25 mouse cellular contexts compared by ENCODE assay signal in the genomic region with DNA sequence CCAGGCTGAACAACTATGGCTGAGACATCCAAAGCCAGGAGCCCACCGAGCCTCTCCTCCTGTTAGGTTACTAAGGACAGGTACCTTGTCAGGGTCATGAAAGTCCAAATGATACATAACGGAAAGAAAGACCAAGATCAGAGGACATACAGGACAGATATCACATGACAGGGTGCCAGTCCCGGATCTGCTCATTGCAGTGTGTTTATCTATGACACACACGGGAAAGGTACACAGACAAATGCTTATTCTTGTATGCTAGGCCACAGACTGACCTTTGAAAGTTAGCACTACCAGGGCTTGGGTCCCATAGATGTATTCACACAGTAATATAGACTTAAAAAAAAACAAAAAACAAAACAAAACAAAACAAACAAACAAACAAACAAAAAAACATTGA.
"Had no signal": no experiment of that assay in that cellular context is flagged by ENCODE, and none has a peak within 500 bp of the region (broad histone marks: within the 10 kb centered on the region; RNA-seq: fewer than 3 reads in every experiment).

No protein-coding gene starts in this region.

- H3K27ac ChIP-seq: heart, adult 2 months; heart, embryonic 13.5 days; heart, embryonic 15.5 days; hindbrain, embryonic 13.5 days; kidney, embryonic 15.5 days; kidney, postnatal 0 days; limb, embryonic 13.5 days; limb, embryonic 15.5 days had no signal

- ATAC-seq: forebrain, postnatal 0 days; hindbrain, embryonic 16.5 days; intestine, embryonic 16.5 days had no signal

- H3K4me1 ChIP-seq: heart, embryonic 15.5 days; hindbrain, embryonic 13.5 days; kidney, embryonic 15.5 days; limb, embryonic 13.5 days; limb, embryonic 15.5 days had no signal

- H3K9me3 ChIP-seq: heart, embryonic 15.5 days; hindbrain, embryonic 13.5 days; kidney, embryonic 15.5 days; limb, embryonic 15.5 days had no signal

- DNase-seq: forebrain, postnatal 0 days; gastrocnemius, postnatal 14 days; gastrocnemius, postnatal 36 days; heart, adult 11 months; heart, adult 2 months; heart, postnatal 14 days; heart, postnatal 36 days; kidney, adult 11 months; kidney, adult 2 months; kidney, adult 9 months; kidney, postnatal 14 days; kidney, postnatal 36 days; layer of hippocampus, adult 9-11 months; layer of hippocampus, postnatal 36 days; left cerebral cortex, postnatal 4 days had no signal

- H3K4me3 ChIP-seq: heart, adult 2 months; heart, embryonic 13.5 days; heart, embryonic 15.5 days; hindbrain, embryonic 13.5 days; kidney, embryonic 15.5 days; limb, embryonic 13.5 days; limb, embryonic 15.5 days had no signal

- H3K4me2 ChIP-seq: heart, embryonic 11.5 days; heart, embryonic 13.5 days; heart, embryonic 15.5 days; hindbrain, embryonic 13.5 days; kidney, embryonic 15.5 days; limb, embryonic 13.5 days; limb, embryonic 15.5 days had no signal

- H3K27me3 ChIP-seq: heart, embryonic 13.5 days; heart, embryonic 15.5 days; hindbrain, embryonic 13.5 days; kidney, embryonic 15.5 days; limb, embryonic 13.5 days; limb, embryonic 15.5 days had no signal

- H3K9ac ChIP-seq: forebrain, postnatal 0 days; heart, embryonic 13.5 days; heart, embryonic 15.5 days; hindbrain, embryonic 13.5 days; kidney, embryonic 15.5 days; limb, embryonic 13.5 days; limb, embryonic 15.5 days had no signal

- H3K36me3 ChIP-seq: heart, embryonic 13.5 days; heart, embryonic 15.5 days; hindbrain, embryonic 13.5 days; kidney, embryonic 15.5 days; limb, embryonic 13.5 days; limb, embryonic 15.5 days had no signal
